Mouse (Mus musculus) gastrocnemius, adult 2 months (tissue): ENCODE data around the gene Cabp1. TPM values are rescaled to one million over a fixed set of nuclear protein-coding genes. Genes with fewer than 3 reads are reported as not detected.

ENCODE experiments used
- DNase-seq: peaks from one replicate; pipeline ENCODE4 v3.0.0; 2022
- H3K27ac ChIP-seq: fragments of 200-600 bp; 2 replicates; pipeline ENCODE4 v1.8.1; 2022; ENCODE audit warnings: mild to moderate bottlenecking
- H3K4me3 ChIP-seq: fragments of 200-600 bp; 2 replicates; pipeline ENCODE4 v1.8.1; 2022; ENCODE audit warnings: mild to moderate bottlenecking, moderate library complexity
- CTCF ChIP-seq: fragments of 200-600 bp; IDR thresholded peaks from 2 replicates; pipeline ENCODE4 v1.8.1; 2022; ENCODE audit warnings: antibody characterized with exemption, mild to moderate bottlenecking, moderate library complexity
- intact Hi-C: fragments of 180-260 bp; cut with DNase I; formaldehyde crosslinking; loops from one replicate; pipeline ENCODE4 v1.15.1; 2025
- total RNA-seq, 2 experiments: library from RNA; stranded (reverse); gene quantifications; 2 replicates each; pipeline ENCODE4 v1.2.3; 2021

Gene Cabp1
- total RNA-seq, 2 experiments from 2014 or later, result 0.79 to 1.5 TPM

DNA sequence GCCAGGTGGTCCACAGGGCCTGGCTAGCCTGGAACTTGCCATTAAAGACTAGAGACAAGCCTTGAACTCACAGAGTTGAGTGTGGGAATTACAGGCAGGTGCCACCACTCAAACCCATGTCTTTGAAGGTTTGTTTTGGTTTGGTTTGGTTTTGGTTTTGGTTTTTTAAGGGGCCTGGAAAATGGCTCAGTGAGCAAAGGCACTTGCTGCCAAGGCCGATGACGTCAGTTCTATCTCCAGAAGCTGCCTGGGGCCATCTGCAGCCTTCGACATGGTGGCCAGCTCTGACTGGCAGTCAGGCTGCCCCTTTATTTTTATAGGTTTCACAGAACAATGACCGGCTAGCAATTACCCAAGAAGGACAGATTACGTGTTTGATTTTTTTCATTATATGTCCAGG, 73.2 kb downstream of the Cabp1 start:
- intact Hi-C loops, result no loop called here
- 0 out of 2 replicates have a peak overlapping the region, but pooled peaks have one; percentile 20 for H3K27ac ChIP-seq
- TF ChIP-seq CTCF, result no peak
- no peak for DNase-seq
- H3K4me3 ChIP-seq, result no peak overlapping the region

DNA sequence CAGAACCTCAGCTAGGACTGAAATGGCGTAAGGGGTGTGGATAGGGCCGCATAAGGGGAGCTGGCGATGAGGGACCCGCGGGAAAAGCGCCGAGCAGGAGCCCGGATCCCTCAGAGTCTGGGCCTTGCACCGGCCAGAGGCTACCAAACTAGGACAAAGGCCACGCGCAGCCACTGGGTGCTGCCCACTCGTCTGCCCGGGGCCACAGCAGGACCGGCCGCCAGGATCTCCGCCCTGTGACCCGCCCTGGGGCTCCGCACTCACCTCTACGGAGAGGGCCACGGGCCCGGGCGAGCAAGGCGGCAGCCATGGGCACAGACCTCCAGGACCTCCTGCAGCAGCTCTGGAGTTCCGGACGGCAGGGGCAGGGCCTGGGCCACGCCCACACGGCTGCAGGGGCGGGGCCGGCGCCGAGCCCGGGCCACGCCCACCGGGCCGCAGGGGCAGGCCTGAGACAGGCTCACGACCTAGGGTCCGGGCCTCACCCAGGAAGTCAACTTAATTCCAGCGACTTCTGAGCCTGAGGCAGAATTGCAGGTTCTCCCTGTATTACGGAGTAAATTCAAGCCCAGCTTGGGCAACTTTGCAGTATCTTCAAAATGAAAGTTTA, 75.1 kb downstream of the Cabp1 start, which contains the start of gene Acads:
TSS of gene Acads (minus strand) at position 386 of the 610 bp plus-strand sequence.
- Histone ChIP-seq H3K4me3 (peak within 1 kb of the TSS; percentile 79), H3K27ac (peak within 1 kb of the TSS; percentile 91)
- TF ChIP-seq CTCF, result no peak
- DNase-seq, result peak; percentile 89
- intact Hi-C loops, result no loop called here

Other genes starting within 250 kb of the Cabp1 start
- gene Hnf1a, start 223.3 kb downstream of the Cabp1 start, total RNA-seq, result not detected
- 10 to 100 TPM; 20.1 to 20.8 TPM for gene Sppl3, start 183.2 kb downstream of the Cabp1 start, total RNA-seq
- not detected for gene Gm10401, start 96.1 kb downstream of the Cabp1 start, total RNA-seq
- 10 to 100 TPM; 49.9 to 81.7 TPM for gene Acads, start 75.0 kb downstream of the Cabp1 start, total RNA-seq
- gene Unc119b, start 59.4 kb downstream of the Cabp1 start, total RNA-seq, result 10 to 100 TPM; 11.8 to 15.7 TPM
- 100 to 1,000 TPM; 138 to 200 TPM for gene Mlec, start 36.2 kb downstream of the Cabp1 start, total RNA-seq
- gene Pop5, start 41.5 kb upstream of the Cabp1 start, total RNA-seq, result 10 to 100 TPM; 27.8 to 51.7 TPM
- gene Rnf10, start 78.5 kb upstream of the Cabp1 start, total RNA-seq, result 100 to 1,000 TPM; 269 to 274 TPM
- 100 to 1,000 TPM in 1 of 2 experiments, 10 to 100 TPM in 1; 63.8 to 112 TPM for gene Coq5, start 85.3 kb upstream of the Cabp1 start, total RNA-seq
- 100 to 1,000 TPM in 1 of 2 experiments, 10 to 100 TPM in 1; 48.4 to 115 TPM for gene Dynll1, start 106.6 kb upstream of the Cabp1 start, total RNA-seq
- 10 to 100 TPM in 1 of 2 experiments, 1 to 10 TPM in 1; 9.3 to 12.1 TPM for gene Srsf9, start 132.8 kb upstream of the Cabp1 start, total RNA-seq
- 10 to 100 TPM; 22.2 to 28.0 TPM for gene Gatc, start 146.8 kb upstream of the Cabp1 start, total RNA-seq
- 10 to 100 TPM; 19.1 to 20.3 TPM for gene Triap1, start 146.8 kb upstream of the Cabp1 start, total RNA-seq
- 10 to 100 TPM; 38.7 to 60.9 TPM for gene Cox6a1, start 154.6 kb upstream of the Cabp1 start, total RNA-seq
- under 1 TPM in 1 of 2 experiments, not detected in 1; 0.61 TPM for gene Msi1, start 235.2 kb upstream of the Cabp1 start, total RNA-seq